Mouse (Mus musculus) cerebellum, adult 2 months (tissue): ENCODE measurements around the gene Arhgap21.

Experiments used
- CTCF ChIP-seq: fragments of 200-500 bp; IDR thresholded peaks from 2 replicates; pipeline ENCODE4 v1.5.1; 2011; ENCODE audit warnings: low read depth, mild to moderate bottlenecking, control low read depth, low read length, moderate library complexity, borderline replicate concordance; ENCODE audit not compliant: insufficient read depth
- POLR2A ChIP-seq: fragments of 200-500 bp; IDR thresholded peaks from 2 replicates; pipeline ENCODE4 v1.6.1; 2011; ENCODE audit warnings: low read length, control low read depth, borderline replicate concordance; ENCODE audit not compliant: insufficient read depth

- TF ChIP-seq CTCF (0 out of 2 replicates have a peak, but pooled peaks have one; percentile 10), POLR2A (no peak)
These were observed 25.5 kb downstream of the Arhgap21 start for GRCm38 (mm10) chr2:20943222-20943621.
